ENCODE assay signal across 12 mouse cellular contexts in genomic region chr11:119939711-119940106, GRCm38 (mm10). TPM values are rescaled to one million over a fixed set of nuclear protein-coding genes. Genes with fewer than 3 reads are reported as not detected.
DNase-seq lines count a peak whose midpoint lies in the region; ATAC-seq and TF ChIP-seq lines count a peak whose summit lies in the region.
"Had no signal": no experiment of that assay in that cellular context is flagged by ENCODE, and none has a peak within 500 bp of the region (broad histone marks: within the 10 kb centered on the region; RNA-seq: fewer than 3 reads in every experiment).

No protein-coding gene starts in this region.

- no peak for DNase-seq in hindbrain, postnatal 0 days (ENCODE audit: low spot score)
- no peak for DNase-seq in midbrain, embryonic 14.5 days
- no peak for DNase-seq in midbrain, embryonic 11.5 days (ENCODE audit: low spot score, missing footprints)
- no peak for DNase-seq in lung, postnatal 4 days
- DNase-seq: cerebellum, adult 9-10 months; heart, postnatal 10 days; lung, embryonic 14.5 days had no signal

- no peak overlapping the region for H3K4me3 ChIP-seq in hindbrain, postnatal 0 days (ENCODE audit: low read length)
- no peak overlapping the region for H3K4me3 ChIP-seq in hindbrain, embryonic 13.5 days
- no peak overlapping the region for H3K4me3 ChIP-seq in midbrain, embryonic 14.5 days (replicated peaks; ENCODE audit: low read depth, low read length)
- no peak overlapping the region for H3K4me3 ChIP-seq in midbrain, embryonic 11.5 days (ENCODE audit: low read depth, low read length)
- H3K4me3 ChIP-seq in intestine, embryonic 16.5 days (ENCODE audit: low read length), result no peak overlapping the region
- peak overlapping the region; percentile 24 for H3K4me3 ChIP-seq in olfactory bulb, adult 2 months (ENCODE audit: insufficient read depth, low read depth, low read length)
- H3K4me3 ChIP-seq: embryonic facial prominence, embryonic 12.5 days had no signal

- ATAC-seq in hindbrain, postnatal 0 days, result no peak
- no peak for ATAC-seq in hindbrain, embryonic 13.5 days (ENCODE audit: low FRiP score)
- ATAC-seq in midbrain, embryonic 14.5 days (ENCODE audit: low FRiP score, low TSS enrichment), result no peak
- no peak for ATAC-seq in midbrain, embryonic 11.5 days (ENCODE audit: low FRiP score)
- ATAC-seq in intestine, embryonic 16.5 days, result no peak
- ATAC-seq in monocyte, adult 5-6 weeks (replicated peaks; ENCODE audit: insufficient number of reproducible peaks, low FRiP score, low TSS enrichment, poor library complexity, severe bottlenecking), result no peak

- H3K27ac ChIP-seq in hindbrain, postnatal 0 days, result 0 out of 2 replicates have a peak overlapping the region, but pooled peaks have one; percentile 66
- no peak overlapping the region for H3K27ac ChIP-seq in hindbrain, embryonic 13.5 days
- H3K27ac ChIP-seq in midbrain, embryonic 14.5 days (replicated peaks; ENCODE audit: low read depth, low read length), result no peak overlapping the region
- no peak overlapping the region for H3K27ac ChIP-seq in midbrain, embryonic 11.5 days (ENCODE audit: low read depth, low read length)
- peak overlapping the region; percentile 1; the same call in 1 of the 2 replicates for H3K27ac ChIP-seq in intestine, embryonic 16.5 days (ENCODE audit: low read length)
- H3K27ac ChIP-seq in olfactory bulb, adult 2 months (ENCODE audit: insufficient read depth, low read depth, low read length), result peak overlapping the region; percentile 84; the same call in 1 of the 2 replicates
- H3K27ac ChIP-seq: embryonic facial prominence, embryonic 12.5 days had no signal

- no peak for TF ChIP-seq POLR2A in olfactory bulb, adult 2 months (IDR thresholded peaks at IDR 0.05; ENCODE audit: insufficient read depth, low read depth, low read length)

- H3K9ac ChIP-seq in hindbrain, postnatal 0 days (replicated peaks; ENCODE audit: low read length), result no peak overlapping the region
- H3K9ac ChIP-seq in hindbrain, embryonic 13.5 days, result no peak overlapping the region
- 0 out of 2 replicates have a peak overlapping the region, but pooled peaks have one; percentile 2 for H3K9ac ChIP-seq in midbrain, embryonic 14.5 days (replicated peaks; ENCODE audit: low read length)
- no peak overlapping the region for H3K9ac ChIP-seq in midbrain, embryonic 11.5 days (ENCODE audit: low read length)
- peak overlapping the region; percentile 27 for H3K9ac ChIP-seq in intestine, embryonic 16.5 days (ENCODE audit: low read depth, low read length)
- H3K9ac ChIP-seq: lung, embryonic 14.5 days had no signal

- peaks cover 35% of the 10 kb centered on the region for H3K4me1 ChIP-seq in hindbrain, postnatal 0 days (ENCODE audit: insufficient read depth, low read length)
- H3K4me1 ChIP-seq in hindbrain, embryonic 13.5 days (replicated peaks), result peaks cover 85% of the 10 kb centered on the region
- peaks cover 16% of the 10 kb centered on the region for H3K4me1 ChIP-seq in midbrain, embryonic 14.5 days (ENCODE audit: control insufficient read depth, insufficient read depth, low read length)
- peaks cover 12% of the 10 kb centered on the region for H3K4me1 ChIP-seq in midbrain, embryonic 11.5 days (ENCODE audit: control insufficient read depth, insufficient read depth, low read length)
- H3K4me1 ChIP-seq in intestine, embryonic 16.5 days (ENCODE audit: control insufficient read depth, insufficient read depth, low read length), result peaks cover 62% of the 10 kb centered on the region
- H3K4me1 ChIP-seq in olfactory bulb, adult 2 months (ENCODE audit: control insufficient read depth, insufficient read depth, low read length), result peaks cover 65% of the 10 kb centered on the region

- no peaks in the 10 kb centered on the region for H3K9me3 ChIP-seq in hindbrain, postnatal 0 days (ENCODE audit: low read length)
- no peaks in the 10 kb centered on the region for H3K9me3 ChIP-seq in hindbrain, embryonic 13.5 days
- H3K9me3 ChIP-seq in midbrain, embryonic 14.5 days (ENCODE audit: control insufficient read depth, low read length), result no peaks in the 10 kb centered on the region
- H3K9me3 ChIP-seq in midbrain, embryonic 11.5 days (ENCODE audit: control insufficient read depth, low read length), result no peaks in the 10 kb centered on the region
- no peaks in the 10 kb centered on the region for H3K9me3 ChIP-seq in intestine, embryonic 16.5 days (ENCODE audit: control insufficient read depth, low read length)
- H3K9me3 ChIP-seq: embryonic facial prominence, embryonic 12.5 days had no signal

- WGBS in hindbrain, postnatal 0 days, result 58% methylated on average over 4 of the region's 4 CpGs
- WGBS in hindbrain, embryonic 13.5 days, result 68% methylated on average over 4 of the region's 4 CpGs
- WGBS in midbrain, embryonic 14.5 days, result 72% methylated on average over 4 of the region's 4 CpGs
- WGBS in midbrain, embryonic 11.5 days, result 77% methylated on average over 4 of the region's 4 CpGs
- 62% methylated on average over 4 of the region's 4 CpGs for WGBS in intestine, embryonic 16.5 days
- WGBS in olfactory bulb, adult 2 months, result 49% methylated on average over 4 of the region's 4 CpGs

- H3K36me3 ChIP-seq in hindbrain, postnatal 0 days (ENCODE audit: insufficient read depth, low read length), result no peaks in the 10 kb centered on the region
- H3K36me3 ChIP-seq in hindbrain, embryonic 13.5 days, result no peaks in the 10 kb centered on the region
- no peaks in the 10 kb centered on the region for H3K36me3 ChIP-seq in midbrain, embryonic 14.5 days (ENCODE audit: control insufficient read depth, insufficient read depth, low read length)
- H3K36me3 ChIP-seq in midbrain, embryonic 11.5 days (ENCODE audit: control insufficient read depth, insufficient read depth, low read length), result no peaks in the 10 kb centered on the region
- no peaks in the 10 kb centered on the region for H3K36me3 ChIP-seq in intestine, embryonic 16.5 days (ENCODE audit: control insufficient read depth, insufficient read depth, low read length)
- H3K36me3 ChIP-seq: embryonic facial prominence, embryonic 12.5 days had no signal

- peak overlapping the region; percentile 35; the same call in 1 of the 2 replicates for H3K4me2 ChIP-seq in hindbrain, postnatal 0 days (ENCODE audit: low read depth, low read length)
- no peak overlapping the region for H3K4me2 ChIP-seq in hindbrain, embryonic 13.5 days
- no peak overlapping the region for H3K4me2 ChIP-seq in midbrain, embryonic 14.5 days (ENCODE audit: low read length)
- H3K4me2 ChIP-seq in midbrain, embryonic 11.5 days, result no peak overlapping the region
- no peak overlapping the region for H3K4me2 ChIP-seq in intestine, embryonic 16.5 days (ENCODE audit: low read depth, low read length)
- H3K4me2 ChIP-seq: lung, embryonic 14.5 days had no signal

- no peaks in the 10 kb centered on the region for H3K27me3 ChIP-seq in hindbrain, postnatal 0 days (ENCODE audit: insufficient read depth, low read length)
- H3K27me3 ChIP-seq in hindbrain, embryonic 13.5 days, result peaks cover 46% of the 10 kb centered on the region
- H3K27me3 ChIP-seq in midbrain, embryonic 14.5 days (ENCODE audit: control insufficient read depth, insufficient read depth, low read length), result peaks cover 13% of the 10 kb centered on the region; the same call in 1 of the 2 replicates
- peaks cover 7% of the 10 kb centered on the region for H3K27me3 ChIP-seq in midbrain, embryonic 11.5 days (ENCODE audit: control insufficient read depth, insufficient read depth, low read length)
- H3K27me3 ChIP-seq in intestine, embryonic 16.5 days (replicated peaks; ENCODE audit: control insufficient read depth, insufficient read depth, low read length), result no peaks in the 10 kb centered on the region

- no peak for TF ChIP-seq CTCF in hindbrain, postnatal 0 days (IDR thresholded peaks at IDR 0.05; ENCODE audit: low read depth)
- no peak for TF ChIP-seq CTCF in olfactory bulb, adult 2 months (IDR thresholded peaks at IDR 0.05; ENCODE audit: insufficient read depth, low read depth, low read length)

RNA-seq across cellular contexts. Expression of gene Baiap2, which starts 2.9 kb away (rescaled TPM):
- 45.9 and 62.4 TPM in 2 replicates for total RNA-seq in hindbrain, postnatal 0 days (2014; rRNA removed)
- polyA plus RNA-seq in hindbrain, postnatal 0 days (2015; fragmentation: Nextera tagmentation; extraction: Ambion mirVana), result 30.8 and 31.5 TPM in 2 replicates
- polyA plus RNA-seq in hindbrain, embryonic 13.5 days (2015; fragmentation: Nextera tagmentation; extraction: Ambion mirVana), result 10.0 and 12.3 TPM in 2 replicates
- 11.0 and 11.2 TPM in 2 replicates for polyA plus RNA-seq in midbrain, embryonic 14.5 days (2014; fragmentation: Nextera tagmentation; extraction: Ambion mirVana)
- polyA plus RNA-seq in midbrain, embryonic 11.5 days (2014; fragmentation: Nextera tagmentation; extraction: Ambion mirVana), result 9.0 and 9.8 TPM in 2 replicates
- 10.1 and 11.8 TPM in 2 replicates for polyA plus RNA-seq in intestine, embryonic 16.5 days (2015; fragmentation: Nextera tagmentation; extraction: Ambion mirVana)
- not detected in 2 replicates for polyA plus RNA-seq in olfactory bulb, adult 2 months (2012; ENCODE audit: insufficient read depth, insufficient read length, low replicate concordance, missing spikeins)
- total RNA-seq in monocyte, adult 5-6 weeks (2017), result 3.5 to 13.2 TPM (median 10.2 TPM) in 3 replicates

RNA-seq across cellular contexts. Expression of gene Chmp6, which starts 26.5 kb away (rescaled TPM):
- total RNA-seq in hindbrain, postnatal 0 days (2014; rRNA removed), result 102 and 117 TPM in 2 replicates
- 115 and 118 TPM in 2 replicates for polyA plus RNA-seq in hindbrain, postnatal 0 days (2015; fragmentation: Nextera tagmentation; extraction: Ambion mirVana)
- 100 and 103 TPM in 2 replicates for polyA plus RNA-seq in hindbrain, embryonic 13.5 days (2015; fragmentation: Nextera tagmentation; extraction: Ambion mirVana)
- polyA plus RNA-seq in midbrain, embryonic 14.5 days (2014; fragmentation: Nextera tagmentation; extraction: Ambion mirVana), result 100 and 104 TPM in 2 replicates
- polyA plus RNA-seq in midbrain, embryonic 11.5 days (2014; fragmentation: Nextera tagmentation; extraction: Ambion mirVana), result 85.4 and 91.8 TPM in 2 replicates
- 92.2 and 94.3 TPM in 2 replicates for polyA plus RNA-seq in intestine, embryonic 16.5 days (2015; fragmentation: Nextera tagmentation; extraction: Ambion mirVana)
- polyA plus RNA-seq in olfactory bulb, adult 2 months (2012; ENCODE audit: insufficient read depth, insufficient read length, low replicate concordance, missing spikeins), result not detected in 2 replicates
- total RNA-seq in monocyte, adult 5-6 weeks (2017), result 17.3 to 54.0 TPM (median 33.5 TPM) in 3 replicates

Comparison
In these comparisons a context has a peak if more than half of its experiments do, and no peak if none do; other contexts are left out.
1. H3K27ac ChIP-seq: peak in hindbrain, postnatal 0 days (single experiment), intestine, embryonic 16.5 days (single experiment) and olfactory bulb, adult 2 months (single experiment); none in hindbrain, embryonic 13.5 days (single experiment), midbrain, embryonic 14.5 days (single experiment) and midbrain, embryonic 11.5 days (single experiment).
2. H3K9ac ChIP-seq: peak in midbrain, embryonic 14.5 days (single experiment) and intestine, embryonic 16.5 days (single experiment); none in hindbrain, postnatal 0 days (single experiment), hindbrain, embryonic 13.5 days (single experiment) and midbrain, embryonic 11.5 days (single experiment).
3. RNA of gene Chmp6, which starts 26.5 kb away (polyA plus RNA-seq): 115 to 118 TPM in hindbrain, postnatal 0 days, 100 to 104 TPM in midbrain, embryonic 14.5 days, 100 to 103 TPM in hindbrain, embryonic 13.5 days, 92.2 to 94.3 TPM in intestine, embryonic 16.5 days and 85.4 to 91.8 TPM in midbrain, embryonic 11.5 days; not detected in olfactory bulb, adult 2 months; every median in the first group is over 10 times any median in the second.